Mouse (Mus musculus) frontal cortex, postnatal 14 days (tissue): ENCODE measurements around the gene 6030408B16Rik.
"Not testable (repeated sequence)": the region's sequence is repeated elsewhere in the genome, so short reads cannot be mapped to it uniquely, and the experiment has no call there.

Experiments used
- DNase-seq, 2 experiments: peaks; one replicate each; pipeline ENCODE4 v3.0.0; 2022; ENCODE audit warnings: low spot score in 2 of 2

The 6030408B16Rik gene

GRCm38 (mm10) chr15:101321126-101321525, 28.1 kb downstream of the 6030408B16Rik start:
- DNase-seq, result no peak

DNA sequence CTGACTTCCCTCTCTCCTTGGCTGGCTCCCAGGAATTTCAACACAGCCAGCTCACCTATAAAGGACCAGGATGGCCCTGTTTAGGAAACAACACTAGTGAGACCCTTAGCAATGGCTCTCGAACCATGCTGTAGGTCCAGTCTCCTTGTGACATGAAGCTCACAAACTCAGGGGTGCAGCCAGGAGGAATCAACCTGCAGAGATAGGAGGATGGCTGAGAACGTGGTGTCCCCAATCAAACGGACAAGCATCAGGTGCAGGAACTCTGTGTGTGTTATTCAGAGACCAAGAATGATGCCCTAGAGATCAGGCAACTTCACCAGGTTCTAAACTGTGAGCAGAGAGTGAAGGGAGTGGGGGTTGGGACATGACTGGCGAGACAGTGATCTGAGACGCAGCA, 29.1 kb downstream of the 6030408B16Rik start:
- no peak for DNase-seq

- no peak for DNase-seq
These were observed 29.6 kb downstream of the 6030408B16Rik start for GRCm38 (mm10) chr15:101322640-101323039.

- no peak for DNase-seq
These were observed 30.5 kb downstream of the 6030408B16Rik start for GRCm38 (mm10) chr15:101323511-101323910.

DNA sequence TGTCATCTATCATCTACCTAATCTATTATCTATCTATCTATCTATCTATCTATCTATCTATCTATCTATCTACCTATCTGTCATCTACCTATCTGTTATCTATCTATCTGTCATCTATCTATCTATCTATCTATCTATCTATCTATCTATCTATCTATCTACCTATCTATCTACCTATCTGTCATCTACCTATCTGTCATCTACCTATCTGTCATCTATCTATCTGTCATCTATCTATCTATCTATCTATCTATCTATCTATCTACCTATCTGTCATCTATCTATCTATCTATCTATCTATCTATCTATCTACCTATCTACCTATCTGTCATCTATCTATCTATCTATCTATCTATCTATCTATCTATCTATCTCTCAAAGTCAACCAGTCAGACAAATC, 31.4 kb downstream of the 6030408B16Rik start:
- DNase-seq, result not testable (repeated sequence)

DNA sequence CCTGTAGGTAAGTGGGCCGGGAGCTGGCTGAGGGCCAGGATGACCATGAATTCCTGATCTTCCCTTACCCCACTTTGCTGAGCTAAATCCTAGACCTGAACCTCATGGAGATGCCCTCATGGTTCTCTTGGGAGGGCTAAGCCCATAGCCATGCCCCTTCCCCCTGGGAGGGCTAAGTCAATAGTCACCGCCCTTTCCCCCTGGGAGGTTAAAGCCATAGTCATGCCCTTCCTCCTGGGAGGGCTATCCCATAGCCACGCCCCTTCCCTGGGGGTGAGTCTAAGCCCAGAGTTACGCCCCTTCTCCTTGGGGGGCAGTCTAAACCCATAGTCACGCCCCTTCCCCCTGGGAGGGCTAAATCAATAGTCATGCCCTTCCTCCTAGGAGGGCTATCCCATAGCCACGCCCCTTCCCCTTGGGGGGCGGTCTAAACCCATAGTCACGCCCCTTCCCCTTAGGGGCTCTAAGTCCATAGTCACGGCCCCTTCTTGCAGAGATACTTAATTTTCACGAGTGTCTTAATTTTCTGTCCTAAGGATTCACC, 33.1 kb downstream of the 6030408B16Rik start:
- DNase-seq, result no peak

DNA sequence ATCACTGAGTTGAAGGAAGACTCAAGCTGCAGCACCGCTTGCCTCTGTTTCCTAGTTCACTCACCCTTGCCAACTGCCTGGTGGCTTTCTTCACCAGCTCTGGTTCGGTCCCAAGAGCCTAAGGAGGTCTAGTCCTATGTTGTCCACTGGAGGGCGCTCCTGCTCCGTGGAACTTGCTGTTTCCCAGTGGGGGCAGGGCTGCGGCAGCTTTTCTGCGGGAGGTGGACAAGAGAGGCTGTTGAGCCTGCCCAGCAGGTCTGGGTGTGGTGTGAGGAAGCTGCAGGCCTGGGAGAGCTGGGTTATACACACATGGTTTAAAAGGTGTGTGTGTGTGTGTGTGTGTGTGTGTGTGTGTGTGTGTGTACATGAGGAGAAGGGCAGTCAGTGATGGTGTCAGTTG, 34.3 kb downstream of the 6030408B16Rik start:
- DNase-seq, result peak; percentile 72 to 78

DNA sequence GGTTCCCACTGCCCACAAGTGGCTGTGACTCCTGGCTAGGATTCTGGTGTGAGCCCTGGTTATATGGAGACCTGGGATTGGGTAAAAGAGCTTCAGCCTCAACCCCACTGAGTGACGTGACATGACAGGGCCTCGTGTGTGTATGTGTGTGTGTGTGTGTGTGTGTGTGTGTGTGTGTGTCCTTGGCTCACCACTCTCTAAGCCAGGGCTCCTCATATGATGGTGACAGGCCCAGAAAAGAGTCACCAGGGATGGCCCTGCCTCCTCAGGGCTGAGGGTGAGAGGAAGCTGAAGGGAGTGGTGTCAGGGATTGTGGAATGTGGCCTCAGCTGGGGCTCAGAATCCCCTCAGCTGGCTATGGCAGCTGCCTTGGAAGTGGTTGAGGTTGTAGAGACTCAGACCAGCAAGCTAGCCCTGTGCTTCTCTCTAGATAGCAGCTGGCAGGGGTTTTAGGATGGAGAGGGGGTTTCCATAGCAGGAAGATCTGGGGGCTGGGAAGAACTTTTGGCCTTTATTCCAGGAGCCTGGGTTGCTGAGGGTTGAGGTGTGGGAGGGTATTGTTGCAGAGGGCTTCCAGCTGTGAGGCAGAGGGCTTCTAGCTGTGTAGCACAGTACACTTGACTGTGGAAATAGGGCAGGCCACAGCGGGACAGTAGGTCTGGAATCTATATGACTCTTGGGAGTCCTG, 36.0 kb downstream of the 6030408B16Rik start:
- DNase-seq, result no peak

- DNase-seq, result no peak
These were observed 36.5 kb downstream of the 6030408B16Rik start for GRCm38 (mm10) chr15:101329564-101329892.

DNA sequence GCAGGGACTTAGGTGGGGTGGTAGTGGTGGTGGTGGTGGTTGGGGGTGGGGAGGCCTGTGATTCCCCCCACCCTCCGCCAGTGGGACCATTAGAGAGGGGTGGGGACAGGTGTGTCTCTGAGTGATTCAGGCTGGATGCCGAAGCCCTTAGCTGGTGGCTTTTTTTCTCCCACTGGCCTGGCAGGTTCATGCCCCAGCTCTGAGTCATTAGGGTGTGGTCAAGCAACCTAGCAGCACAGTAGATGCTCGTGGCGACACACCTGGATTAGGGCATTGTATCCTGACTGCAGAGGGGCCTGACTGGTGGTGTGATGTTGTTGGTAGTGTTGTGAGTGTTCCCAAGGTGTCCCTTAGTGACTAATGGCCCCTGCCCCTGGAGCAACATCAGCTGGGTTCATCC, 38.1 kb downstream of the 6030408B16Rik start:
- no peak for DNase-seq

- DNase-seq, result no peak
These were observed 39.4 kb downstream of the 6030408B16Rik start for GRCm38 (mm10) chr15:101332370-101332769.

DNA sequence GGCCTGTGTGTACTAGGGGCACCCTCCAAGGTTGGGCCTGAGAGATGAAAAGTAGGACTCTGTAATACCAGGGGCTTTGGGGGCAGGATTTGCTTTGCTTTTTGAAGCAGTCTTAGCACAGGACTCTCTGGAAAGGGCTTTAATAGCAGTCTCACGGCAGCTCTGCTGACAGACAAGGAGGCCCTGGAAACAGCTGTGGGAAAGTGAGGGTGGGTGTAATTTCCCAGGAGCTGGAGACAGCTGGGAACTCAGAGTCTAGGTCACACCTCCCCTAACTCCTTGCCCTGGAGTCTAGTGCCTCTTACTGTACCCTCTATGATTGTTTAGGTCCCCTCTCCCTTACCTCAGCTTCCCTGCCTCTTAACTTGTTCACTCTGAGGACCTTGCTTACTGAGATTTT, 40.2 kb downstream of the 6030408B16Rik start:
- DNase-seq, result no peak

DNA sequence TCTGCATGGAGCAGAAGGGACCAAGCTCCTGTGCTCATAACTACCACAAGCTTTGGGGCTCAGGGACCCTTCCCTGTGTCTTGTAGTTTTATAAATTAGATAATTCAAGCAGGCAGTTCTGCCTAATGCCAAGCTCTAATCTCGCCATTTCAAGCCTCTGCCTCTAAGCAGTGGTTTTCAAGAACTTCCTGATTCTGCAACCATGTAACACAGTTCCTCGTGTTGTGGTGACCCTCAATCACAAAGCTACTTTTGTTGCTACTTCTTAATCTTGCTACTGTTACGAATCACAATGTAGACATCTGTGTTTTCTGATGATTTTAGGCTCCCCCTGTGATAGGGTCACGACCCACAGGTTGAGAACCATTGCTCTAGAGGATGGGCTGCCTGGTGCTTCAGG, 40.6 kb downstream of the 6030408B16Rik start:
- no peak for DNase-seq

- no peak for DNase-seq
These were observed 43.6 kb downstream of the 6030408B16Rik start for GRCm38 (mm10) chr15:101336474-101337174.

GRCm38 (mm10) chr15:101338359-101338758, 45.3 kb downstream of the 6030408B16Rik start:
- DNase-seq, result no peak

DNA sequence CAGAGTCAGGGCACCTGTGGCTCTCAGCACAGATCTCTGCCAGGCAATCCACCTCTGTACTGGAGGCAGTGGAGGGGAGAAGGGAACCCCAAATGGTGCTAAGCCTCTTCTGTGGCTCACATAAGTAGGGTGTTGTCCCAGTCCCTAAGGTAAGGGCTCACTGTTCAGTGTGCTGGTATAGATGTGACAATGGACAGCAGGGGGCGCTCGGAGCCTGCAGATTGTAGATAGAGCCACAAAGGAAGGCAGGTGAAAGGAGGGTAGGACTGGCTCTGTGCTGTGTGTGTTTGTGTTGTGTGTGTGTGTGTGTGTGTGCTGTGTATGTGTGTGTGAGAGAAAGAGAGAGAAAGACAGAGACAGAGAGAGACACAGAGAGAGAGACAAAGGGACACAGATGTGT, 46.5 kb downstream of the 6030408B16Rik start:
- peak; percentile 77 to 86 for DNase-seq

- DNase-seq, result peak; percentile 46 to 58
These were observed 48.9 kb downstream of the 6030408B16Rik start for GRCm38 (mm10) chr15:101341797-101342515.
